Mouse (Mus musculus): ENCODE measurements around the gene Zfp978. TPM values are rescaled to one million over a fixed set of nuclear protein-coding genes. Genes with fewer than 3 reads are reported as not detected.

The Zfp978 gene
- total and polyA plus RNA-seq, 2 experiments from 2014 or later: not detected

- peak; percentile 8; the same call in 1 of the 2 replicates for ATAC-seq
- no peaks in the 10 kb centered on the region for H3K27me3 ChIP-seq (ENCODE audit: insufficient read depth, low read length)
- no peaks in the 10 kb centered on the region for H3K4me1 ChIP-seq (ENCODE audit: insufficient read depth)
- DNase-seq: no peak
- 93% methylated on average over 1 of the region's 1 CpGs for WGBS
- H3K4me2 ChIP-seq (ENCODE audit: low read depth): no peak overlapping the region
- no peak for TF ChIP-seq CTCF (IDR thresholded peaks at IDR 0.05; ENCODE audit: low read depth)
- no peak overlapping the region for H3K27ac ChIP-seq (ENCODE audit: low read depth, low read length)
- H3K9ac ChIP-seq: no peak overlapping the region
- H3K4me3 ChIP-seq (ENCODE audit: low read depth, low read length): no peak overlapping the region
- peaks cover 41% of the 10 kb centered on the region for H3K9me3 ChIP-seq (ENCODE audit: low read length)
- no peaks in the 10 kb centered on the region for H3K36me3 ChIP-seq (ENCODE audit: insufficient read depth)
Observed at GRCm38 (mm10) chr4:147432443-147432790, 71.3 kb downstream of the Zfp978 start.

GRCm38 (mm10) chr4:147433017-147433416 is 71.9 kb downstream of the Zfp978 start:
- WGBS: 40% methylated on average over 3 of the region's 3 CpGs
- Histone ChIP-seq H3K9ac (no peak overlapping the region), H3K27me3 (ENCODE audit: insufficient read depth, low read length) (no peaks in the 10 kb centered on the region), H3K4me3 (ENCODE audit: low read depth, low read length) (no peak overlapping the region), H3K36me3 (ENCODE audit: insufficient read depth) (no peaks in the 10 kb centered on the region), H3K4me1 (ENCODE audit: insufficient read depth) (no peaks in the 10 kb centered on the region), H3K4me2 (ENCODE audit: low read depth) (no peak overlapping the region), H3K27ac (ENCODE audit: low read depth, low read length) (no peak overlapping the region), H3K9me3 (ENCODE audit: low read length) (peaks cover 41% of the 10 kb centered on the region)
- no peak for DNase-seq
- ATAC-seq: no peak
- no peak for TF ChIP-seq CTCF (IDR thresholded peaks at IDR 0.05; ENCODE audit: low read depth)

- ATAC-seq (no peak), DNase-seq (no peak)
- H3K4me3 ChIP-seq (ENCODE audit: low read depth, low read length): no peak overlapping the region
- TF ChIP-seq CTCF (IDR thresholded peaks at IDR 0.05; ENCODE audit: low read depth): no peak
- H3K9me3 ChIP-seq (ENCODE audit: low read length): peaks cover 39% of the 10 kb centered on the region
- no peaks in the 10 kb centered on the region for H3K36me3 ChIP-seq (ENCODE audit: insufficient read depth)
- H3K4me2 ChIP-seq (ENCODE audit: low read depth): no peak overlapping the region
- H3K9ac ChIP-seq: no peak overlapping the region
- WGBS: 51% methylated on average over 2 of the region's 2 CpGs
- H3K27ac ChIP-seq (ENCODE audit: low read depth, low read length): no peak overlapping the region
- H3K27me3 ChIP-seq (ENCODE audit: insufficient read depth, low read length): no peaks in the 10 kb centered on the region
- no peaks in the 10 kb centered on the region for H3K4me1 ChIP-seq (ENCODE audit: insufficient read depth)
Observed at GRCm38 (mm10) chr4:147433874-147434273, 72.8 kb downstream of the Zfp978 start.

Other genes starting within 250 kb of the Zfp978 start
- 6.2 and 7.9 TPM in 2 replicates for gene Zfp991, start 229.3 kb upstream of the Zfp978 start, total RNA-seq (2014; rRNA removed)
- gene Zfp991, start 229.3 kb upstream of the Zfp978 start, polyA plus RNA-seq (2015; fragmentation: Nextera tagmentation; extraction: Ambion mirVana): 3.5 and 3.8 TPM in 2 replicates
- 0.38 TPM in 1 of 2 replicates, not detected in the other for gene Zfp988, start 55.6 kb upstream of the Zfp978 start, total RNA-seq (2014; rRNA removed)
- not detected in 2 replicates for gene Zfp988, start 55.6 kb upstream of the Zfp978 start, polyA plus RNA-seq (2015; fragmentation: Nextera tagmentation; extraction: Ambion mirVana)
- gene Zfp982, start 131.1 kb downstream of the Zfp978 start, total RNA-seq (2014; rRNA removed): 3.1 and 6.4 TPM in 2 replicates
- gene Zfp982, start 131.1 kb downstream of the Zfp978 start, polyA plus RNA-seq (2015; fragmentation: Nextera tagmentation; extraction: Ambion mirVana): 1.4 and 2.2 TPM in 2 replicates
- 0.69 and 1.8 TPM in 2 replicates for gene Gm16503, start 178.9 kb downstream of the Zfp978 start, total RNA-seq (2014; rRNA removed)
- 0.08 and 0.28 TPM in 2 replicates for gene Gm16503, start 178.9 kb downstream of the Zfp978 start, polyA plus RNA-seq (2015; fragmentation: Nextera tagmentation; extraction: Ambion mirVana)
- gene Zfp985, start 192.0 kb downstream of the Zfp978 start, total RNA-seq (2014; rRNA removed): 0.38 TPM in 1 of 2 replicates, not detected in the other
- gene Zfp985, start 192.0 kb downstream of the Zfp978 start, polyA plus RNA-seq (2015; fragmentation: Nextera tagmentation; extraction: Ambion mirVana): 0.10 TPM in 1 of 2 replicates, not detected in the other

Data from forebrain, postnatal 0 days (tissue).